Mouse (Mus musculus): Measurements from ENCODE around the gene Nsun4. TPM values are rescaled to one million over a fixed set of nuclear protein-coding genes. Genes with fewer than 3 reads are reported as not detected.
A peak's percentile ranks its signal among the peaks of the same experiment; 100 is the strongest.

Gene Nsun4
- polyA plus RNA-seq, 1 experiment from 2014 or later = 8.4 TPM

GRCm38 (mm10) chr4:116073146-116073545 lies 19.5 kb upstream of the Nsun4 start:
- 49% methylated on average over 4 of the region's 4 CpGs for WGBS (ENCODE audit: insufficient replicate concordance)
- H3K27ac ChIP-seq (ENCODE audit: low read depth) = no peak overlapping the region
- peak overlapping the region; percentile 80 for H3K4me2 ChIP-seq (ENCODE audit: low read depth, low read length)
- no peaks in the 10 kb centered on the region for H3K27me3 ChIP-seq (ENCODE audit: insufficient read depth, low read length)
- ATAC-seq = no peak
- H3K4me1 ChIP-seq (ENCODE audit: insufficient read depth) = peaks cover 20% of the 10 kb centered on the region
- DNase-seq = no peak
- peak overlapping the region; percentile 66 for H3K4me3 ChIP-seq (ENCODE audit: low read depth, low read length)
- peak overlapping the region; percentile 45 for H3K9ac ChIP-seq (replicated peaks)
- no peaks in the 10 kb centered on the region for H3K9me3 ChIP-seq (ENCODE audit: low read length)
- TF ChIP-seq CTCF (IDR thresholded peaks at IDR 0.05; ENCODE audit: low read depth) (peak; percentile 65), EP300 (IDR thresholded peaks at IDR 0.05; ENCODE audit: low read depth) (no peak)
- H3K36me3 ChIP-seq (replicated peaks; ENCODE audit: insufficient read depth, low read length) = peaks cover 23% of the 10 kb centered on the region

- H3K36me3 ChIP-seq (replicated peaks; ENCODE audit: insufficient read depth, low read length) = peaks cover 40% of the 10 kb centered on the region
- TF ChIP-seq CTCF (IDR thresholded peaks at IDR 0.05; ENCODE audit: low read depth) = no peak
- TF ChIP-seq EP300 (IDR thresholded peaks at IDR 0.05; ENCODE audit: low read depth) = no peak
- 66% methylated on average over 6 of the region's 6 CpGs for WGBS (ENCODE audit: insufficient replicate concordance)
Observed at GRCm38 (mm10) chr4:116070116-116070515, 16.4 kb upstream of the Nsun4 start.

GRCm38 (mm10) chr4:116063855-116064254 lies 10.2 kb upstream of the Nsun4 start:
- no peak overlapping the region for H3K9ac ChIP-seq (replicated peaks)
- no peak for ATAC-seq
- no peak overlapping the region for H3K4me3 ChIP-seq (ENCODE audit: low read depth, low read length)
- no peaks in the 10 kb centered on the region for H3K27me3 ChIP-seq (ENCODE audit: insufficient read depth, low read length)
- no peak for TF ChIP-seq EP300 (IDR thresholded peaks at IDR 0.05; ENCODE audit: low read depth)
- no peak overlapping the region for H3K27ac ChIP-seq (ENCODE audit: low read depth)
- no peak overlapping the region for H3K4me2 ChIP-seq (ENCODE audit: low read depth, low read length)
- H3K4me1 ChIP-seq (ENCODE audit: insufficient read depth) = no peaks in the 10 kb centered on the region
- no peaks in the 10 kb centered on the region for H3K9me3 ChIP-seq (ENCODE audit: low read length)
- 13% methylated on average over 1 of the region's 1 CpGs for WGBS (ENCODE audit: insufficient replicate concordance)
- H3K36me3 ChIP-seq (replicated peaks; ENCODE audit: insufficient read depth, low read length) = peaks cover 25% of the 10 kb centered on the region
- DNase-seq = no peak

More at GRCm38 (mm10) chr4:116070116-116070515, 16.4 kb upstream of the Nsun4 start:
- Histone ChIP-seq H3K27ac (ENCODE audit: low read depth) (no peak overlapping the region), H3K4me2 (ENCODE audit: low read depth, low read length) (no peak overlapping the region), H3K4me1 (ENCODE audit: insufficient read depth) (peaks cover 7% of the 10 kb centered on the region; the same call in 1 of the 2 replicates), H3K9me3 (ENCODE audit: low read length) (no peaks in the 10 kb centered on the region), H3K27me3 (ENCODE audit: insufficient read depth, low read length) (no peaks in the 10 kb centered on the region), H3K4me3 (ENCODE audit: low read depth, low read length) (no peak overlapping the region), H3K9ac (replicated peaks) (no peak overlapping the region)
- no peak for DNase-seq
- no peak for ATAC-seq

GRCm38 (mm10) chr4:116059012-116059726 lies 5.5 kb upstream of the Nsun4 start:
- ATAC-seq = no peak
- Histone ChIP-seq H3K4me2 (ENCODE audit: low read depth, low read length) (no peak overlapping the region), H3K27me3 (ENCODE audit: insufficient read depth, low read length) (no peaks in the 10 kb centered on the region), H3K36me3 (replicated peaks; ENCODE audit: insufficient read depth, low read length) (no peaks in the 10 kb centered on the region), H3K4me3 (ENCODE audit: low read depth, low read length) (no peak overlapping the region), H3K27ac (ENCODE audit: low read depth) (no peak overlapping the region), H3K9ac (replicated peaks) (no peak overlapping the region), H3K9me3 (ENCODE audit: low read length) (no peaks in the 10 kb centered on the region), H3K4me1 (ENCODE audit: insufficient read depth) (peaks cover under 1% of the 10 kb centered on the region; the same call in 1 of the 2 replicates)
- 66% methylated on average over 5 of the region's 5 CpGs for WGBS (ENCODE audit: insufficient replicate concordance)
- no peak for DNase-seq
- no peak for TF ChIP-seq EP300 (IDR thresholded peaks at IDR 0.05; ENCODE audit: low read depth)

- no peak for DNase-seq
- H3K4me2 ChIP-seq (ENCODE audit: low read depth, low read length) = no peak overlapping the region
Observed at GRCm38 (mm10) chr4:116057559-116057958, 3.9 kb upstream of the Nsun4 start.

GRCm38 (mm10) chr4:116052526-116053293 lies 966 bp downstream of the Nsun4 start:
- Histone ChIP-seq H3K9ac (replicated peaks) (peak overlapping the region; percentile 53), H3K27ac (ENCODE audit: low read depth) (peak overlapping the region; percentile 87), H3K4me3 (ENCODE audit: low read depth, low read length) (peak overlapping the region; percentile 59), H3K27me3 (ENCODE audit: insufficient read depth, low read length) (no peaks in the 10 kb centered on the region), H3K4me1 (ENCODE audit: insufficient read depth) (peaks cover 10% of the 10 kb centered on the region), H3K36me3 (replicated peaks; ENCODE audit: insufficient read depth, low read length) (no peaks in the 10 kb centered on the region; the same call in none of the 2 replicates), H3K4me2 (ENCODE audit: low read depth, low read length) (peak overlapping the region; percentile 84), H3K9me3 (ENCODE audit: low read length) (no peaks in the 10 kb centered on the region)
- TF ChIP-seq CTCF (IDR thresholded peaks at IDR 0.05; ENCODE audit: low read depth) = peak; percentile 65
- TF ChIP-seq EP300 (IDR thresholded peaks at IDR 0.05; ENCODE audit: low read depth) = no peak
- DNase-seq = peak; percentile 53
- WGBS (ENCODE audit: insufficient replicate concordance) = 6% methylated on average over 22 of the region's 22 CpGs
- peak; percentile 55 for ATAC-seq

More at GRCm38 (mm10) chr4:116057559-116057958, 3.9 kb upstream of the Nsun4 start:
- Histone ChIP-seq H3K9me3 (ENCODE audit: low read length) (no peaks in the 10 kb centered on the region), H3K27me3 (ENCODE audit: insufficient read depth, low read length) (no peaks in the 10 kb centered on the region), H3K9ac (replicated peaks) (no peak overlapping the region), H3K36me3 (replicated peaks; ENCODE audit: insufficient read depth, low read length) (no peaks in the 10 kb centered on the region), H3K27ac (ENCODE audit: low read depth) (no peak overlapping the region), H3K4me1 (ENCODE audit: insufficient read depth) (peaks cover 5% of the 10 kb centered on the region), H3K4me3 (ENCODE audit: low read depth, low read length) (no peak overlapping the region)
- no peak for ATAC-seq
- TF ChIP-seq CTCF (IDR thresholded peaks at IDR 0.05; ENCODE audit: low read depth) (peak; percentile 23; the same call in 1 of the 2 replicates), EP300 (IDR thresholded peaks at IDR 0.05; ENCODE audit: low read depth) (no peak)
- WGBS (ENCODE audit: insufficient replicate concordance) = 8% methylated on average over 1 of the region's 1 CpGs

All from liver, postnatal 0 days (tissue).